Mouse (Mus musculus) midbrain, embryonic 16.5 days (tissue): Measurements from ENCODE around the gene B3galnt1. TPM values are rescaled to one million over a fixed set of nuclear protein-coding genes. Genes with fewer than 3 reads are reported as not detected.
"Not testable (repeated sequence)": the region's sequence is repeated elsewhere in the genome, so short reads cannot be mapped to it uniquely, and the experiment has no call there.

ENCODE experiments used
- ATAC-seq: fragments of 200-750 bp; cut with Nextera tagmentation; 2 replicates; pipeline ENCODE4 v1.8.0; 2017; ENCODE audit warnings: moderate TSS enrichment
- H3K27ac ChIP-seq: fragments of 300-500 bp; sonication (generic); 2 replicates; pipeline ENCODE4 v1.5.1; 2014; ENCODE audit warnings: mild to moderate bottlenecking, low read length, mixed read lengths
- H3K27me3 ChIP-seq: fragments of 300-500 bp; sonication (generic); 2 replicates; pipeline ENCODE4 v1.6.1; 2014; ENCODE audit warnings: low read depth, low read length, mixed read lengths; ENCODE audit not compliant: control insufficient read depth, insufficient read depth
- H3K36me3 ChIP-seq: fragments of 300-500 bp; sonication (generic); 2 replicates; pipeline ENCODE4 v1.6.1; 2014; ENCODE audit warnings: mild to moderate bottlenecking, low read length, moderate library complexity, mixed read lengths; ENCODE audit not compliant: control insufficient read depth, insufficient read depth
- H3K4me1 ChIP-seq: fragments of 300-500 bp; sonication (generic); 2 replicates; pipeline ENCODE4 v1.6.1; 2014; ENCODE audit warnings: mild to moderate bottlenecking, low read length, mixed read lengths; ENCODE audit not compliant: control insufficient read depth, insufficient read depth
- H3K4me2 ChIP-seq: fragments of 300-500 bp; sonication (generic); 2 replicates; pipeline ENCODE4 v1.6.1; 2014; ENCODE audit warnings: mild to moderate bottlenecking, low read length, mixed read lengths
- H3K4me3 ChIP-seq: fragments of 300-500 bp; sonication (generic); 2 replicates; pipeline ENCODE4 v1.5.1; 2014; ENCODE audit warnings: low read depth, mild to moderate bottlenecking, low read length, moderate library complexity, mixed read lengths
- H3K9ac ChIP-seq: fragments of 300-500 bp; sonication (generic); 2 replicates; pipeline ENCODE4 v1.6.1; 2014; ENCODE audit warnings: low read depth, low read length, mixed read lengths
- H3K9me3 ChIP-seq: fragments of 300-500 bp; sonication (generic); replicated peaks from 2 replicates; pipeline ENCODE4 v1.6.1; 2014; ENCODE audit warnings: mild to moderate bottlenecking, low read length, mixed read lengths; ENCODE audit not compliant: control insufficient read depth, poor library complexity, severe bottlenecking
- WGBS: fragments of 180-500 bp; shearing (Covaris S2); extraction: QIAGEN DNeasy Blood & Tissue Kit; methylation state at CpG from one replicate; pipeline ENCODE4 v1.1.7; 2014; 5-methylcytosine and 5-hydroxymethylcytosine counted together
- polyA plus RNA-seq: library from polyadenylated mRNA; unstranded; fragments of >200 nt; fragmentation: Nextera tagmentation; extraction: Ambion mirVana; gene quantifications from 2 replicates; pipeline ENCODE4 v1.2.1, GENCODE M21; 2015

The B3galnt1 gene
- polyA plus RNA-seq, 1 experiment from 2014 or later, result 115 TPM

DNA sequence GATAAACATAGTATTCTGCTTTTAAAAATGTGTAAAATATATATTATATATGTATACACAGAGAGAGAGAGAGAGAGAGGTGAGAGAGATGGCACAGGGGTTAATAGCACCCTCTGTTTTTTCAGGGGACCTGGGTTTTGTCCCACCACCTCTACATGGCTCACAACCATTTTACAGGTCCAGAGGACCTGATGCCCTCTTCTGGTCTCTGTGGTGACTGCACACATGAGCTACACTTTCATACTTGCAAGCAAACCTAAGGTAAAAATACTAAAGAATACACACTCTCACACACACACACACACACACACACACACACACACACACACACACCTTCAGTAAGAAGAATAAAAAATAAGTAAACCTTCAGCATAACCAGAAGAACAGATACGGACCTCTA lies 20.0 kb downstream of the B3galnt1 start:
- Histone ChIP-seq H3K27me3 (no peaks in the 10 kb centered on the region), H3K36me3 (peaks cover 14% of the 10 kb centered on the region), H3K27ac (no peak overlapping the region), H3K4me2 (no peak overlapping the region), H3K9me3 (no peaks in the 10 kb centered on the region; the same call in 1 of the 2 replicates), H3K9ac (no peak overlapping the region), H3K4me3 (no peak overlapping the region), H3K4me1 (no peaks in the 10 kb centered on the region)
- ATAC-seq, result no peak
- 91% methylated on average over 1 of the region's 1 CpGs for WGBS

DNA sequence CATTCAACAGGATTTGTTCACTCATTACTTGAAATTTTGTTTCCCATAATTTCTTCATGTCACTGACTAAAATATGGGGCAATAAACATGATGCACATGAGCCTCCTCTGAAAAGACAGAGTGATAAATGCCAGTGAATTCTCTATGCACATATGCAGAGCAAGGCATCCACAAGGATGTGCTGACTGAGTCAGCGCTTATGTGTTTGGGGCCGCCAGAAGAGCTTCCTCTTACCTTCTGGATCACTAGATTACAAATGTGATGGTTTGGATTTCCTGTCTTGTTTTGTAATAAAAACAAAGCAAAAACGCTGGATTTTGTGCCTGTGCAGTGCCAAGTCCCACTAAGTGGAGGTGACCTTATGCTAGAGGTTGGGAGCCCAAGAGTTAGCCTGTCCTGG lies 22.0 kb downstream of the B3galnt1 start:
- Histone ChIP-seq H3K4me2 (no peak overlapping the region), H3K36me3 (peaks cover 14% of the 10 kb centered on the region), H3K27ac (no peak overlapping the region), H3K4me3 (no peak overlapping the region), H3K9ac (no peak overlapping the region), H3K27me3 (no peaks in the 10 kb centered on the region), H3K9me3 (no peaks in the 10 kb centered on the region; the same call in 1 of the 2 replicates), H3K4me1 (no peaks in the 10 kb centered on the region)
- ATAC-seq, result no peak
- 90% methylated on average over 3 of the region's 3 CpGs for WGBS

DNA sequence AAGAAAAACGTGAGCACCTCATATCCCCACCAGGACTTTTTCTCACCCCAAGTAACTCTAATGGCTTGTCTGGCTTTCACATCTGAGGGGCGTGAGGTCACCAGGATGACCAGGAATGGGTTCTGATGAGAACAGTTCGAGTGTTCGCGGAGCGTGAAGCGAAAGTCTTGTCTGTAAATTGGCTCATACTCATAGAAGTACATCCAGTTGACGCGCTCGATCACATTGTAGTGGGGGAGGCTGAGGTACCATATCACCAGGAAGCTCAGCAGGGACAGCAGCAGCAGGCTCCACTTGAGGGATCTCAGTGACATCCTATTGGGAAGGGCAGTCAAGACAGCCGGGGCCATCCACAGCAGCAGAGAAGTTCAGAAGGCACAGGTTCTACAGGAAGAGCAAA lies 23.2 kb downstream of the B3galnt1 start:
- Histone ChIP-seq H3K4me3 (no peak overlapping the region), H3K9me3 (no peaks in the 10 kb centered on the region; the same call in 1 of the 2 replicates), H3K9ac (no peak overlapping the region), H3K27ac (no peak overlapping the region), H3K4me2 (no peak overlapping the region), H3K4me1 (no peaks in the 10 kb centered on the region), H3K27me3 (no peaks in the 10 kb centered on the region), H3K36me3 (peaks cover 14% of the 10 kb centered on the region)
- 98% methylated on average over 11 of the region's 11 CpGs for WGBS
- ATAC-seq, result no peak

DNA sequence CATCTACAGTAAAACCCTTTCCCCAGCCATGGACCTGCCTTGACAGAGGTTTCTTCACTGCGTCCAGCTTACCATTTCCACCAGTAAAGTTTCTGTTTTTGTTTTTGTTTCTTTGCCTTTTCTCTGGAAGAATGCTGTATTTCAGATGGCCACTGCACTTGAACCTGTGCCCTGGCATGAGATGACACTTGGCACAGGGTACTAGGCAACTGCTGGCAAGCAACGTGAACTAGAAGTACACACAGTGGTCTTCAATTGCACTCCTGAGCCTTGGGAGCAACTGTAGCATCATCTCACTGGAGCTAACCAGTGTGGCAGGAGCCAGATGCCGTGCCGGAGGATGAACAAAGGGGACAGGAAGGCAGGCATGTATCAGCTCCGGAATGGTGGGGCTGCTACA lies 26.2 kb downstream of the B3galnt1 start:
- Histone ChIP-seq H3K9ac (no peak overlapping the region), H3K27ac (no peak overlapping the region), H3K27me3 (no peaks in the 10 kb centered on the region), H3K4me3 (no peak overlapping the region), H3K4me2 (no peak overlapping the region), H3K36me3 (peaks cover 8% of the 10 kb centered on the region), H3K4me1 (no peaks in the 10 kb centered on the region), H3K9me3 (no peaks in the 10 kb centered on the region)
- WGBS, result 90% methylated on average over 5 of the region's 5 CpGs
- ATAC-seq, result no peak

DNA sequence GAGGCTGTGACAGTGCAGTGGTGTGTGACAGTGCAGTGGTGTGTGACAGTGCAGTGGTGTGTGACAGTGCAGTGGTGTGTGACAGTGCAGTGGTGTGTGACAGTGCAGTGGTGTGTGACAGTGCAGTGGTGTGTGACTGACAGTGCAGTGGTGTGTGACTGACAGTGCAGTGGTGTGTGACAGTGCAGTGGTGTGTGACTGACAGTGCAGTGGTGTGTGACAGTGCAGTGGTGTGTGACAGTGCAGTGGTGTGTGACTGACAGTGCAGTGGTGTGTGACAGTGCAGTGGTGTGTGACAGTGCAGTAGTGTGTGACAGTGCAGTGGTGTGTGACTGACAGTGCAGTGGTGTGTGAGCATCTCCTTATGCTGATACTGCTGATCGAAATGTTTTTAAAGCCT lies 33.2 kb downstream of the B3galnt1 start:
- H3K27me3 ChIP-seq, H3K9me3 ChIP-seq, H3K4me1 ChIP-seq, H3K36me3 ChIP-seq, H3K9ac ChIP-seq, H3K27ac ChIP-seq, H3K4me3 ChIP-seq, H3K4me2 ChIP-seq, ATAC-seq: not testable (repeated sequence)
- WGBS, result 97% methylated on average over 1 of the region's 1 CpGs

DNA sequence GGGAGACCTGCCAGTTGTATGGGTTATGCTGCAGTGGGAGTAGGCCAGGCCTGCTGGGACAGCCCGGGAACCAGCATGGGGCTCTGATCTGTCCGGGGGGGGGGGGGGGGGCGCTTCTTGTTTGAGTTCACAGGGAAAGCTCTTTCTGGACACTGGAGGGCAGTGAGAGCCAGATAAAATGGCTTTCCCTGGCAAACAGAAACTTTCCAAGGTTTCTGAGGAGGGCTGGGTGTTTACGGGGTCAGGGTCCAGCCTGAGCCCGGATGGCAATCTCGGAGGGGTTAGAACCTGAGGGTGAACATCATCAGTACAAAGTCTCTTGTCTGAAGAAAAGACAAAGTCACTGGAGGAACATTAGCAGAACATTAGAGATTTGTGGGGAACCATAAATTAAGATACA lies 35.4 kb downstream of the B3galnt1 start:
- Histone ChIP-seq H3K9me3 (no peaks in the 10 kb centered on the region), H3K4me1 (no peaks in the 10 kb centered on the region), H3K27me3 (no peaks in the 10 kb centered on the region), H3K4me3 (no peak overlapping the region), H3K27ac (no peak overlapping the region), H3K9ac (no peak overlapping the region), H3K4me2 (no peak overlapping the region), H3K36me3 (no peaks in the 10 kb centered on the region)
- ATAC-seq, result no peak
- 83% methylated on average over 5 of the region's 6 CpGs for WGBS

DNA sequence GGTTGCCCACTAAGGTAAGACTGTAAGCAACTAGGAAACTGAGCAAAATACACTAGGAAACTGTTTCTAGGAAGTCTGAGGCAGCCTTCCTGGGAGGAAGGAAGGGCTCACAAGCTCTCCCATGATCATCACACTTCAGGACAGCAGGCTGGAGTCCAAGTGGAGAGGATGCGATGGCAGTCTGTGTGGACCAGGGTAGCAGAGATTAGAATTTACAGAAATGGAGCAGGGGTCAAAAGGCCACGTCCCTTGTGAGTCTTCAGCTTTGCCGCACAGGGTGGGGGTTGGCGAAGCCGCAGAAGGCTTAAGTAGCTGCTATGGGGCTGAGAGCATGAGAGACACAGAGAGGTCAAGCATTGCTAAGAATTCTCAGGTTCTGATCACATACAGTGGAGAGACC lies 37.1 kb downstream of the B3galnt1 start:
- Histone ChIP-seq H3K4me2 (no peak overlapping the region), H3K4me1 (no peaks in the 10 kb centered on the region), H3K9ac (no peak overlapping the region), H3K4me3 (no peak overlapping the region), H3K9me3 (no peaks in the 10 kb centered on the region), H3K27ac (no peak overlapping the region), H3K36me3 (no peaks in the 10 kb centered on the region), H3K27me3 (no peaks in the 10 kb centered on the region)
- ATAC-seq, result no peak
- WGBS, result 74% methylated on average over 5 of the region's 5 CpGs

DNA sequence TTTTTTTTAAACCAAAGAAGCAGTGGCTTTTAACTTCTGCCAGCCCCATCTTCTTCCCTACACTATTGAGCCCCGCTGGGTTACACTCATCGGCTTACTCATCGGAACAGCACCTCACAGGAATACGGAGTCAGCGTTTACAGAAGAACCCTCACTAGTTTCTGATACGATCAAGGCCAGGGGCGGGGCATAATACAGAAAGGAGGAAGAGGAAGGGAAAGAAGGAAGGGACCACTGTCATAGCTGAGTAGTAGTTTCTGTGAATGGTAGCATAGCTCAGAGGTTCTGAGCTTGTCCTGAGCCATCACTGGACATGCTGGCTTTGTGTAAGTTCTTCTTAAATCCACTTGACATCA lies 38.8 kb downstream of the B3galnt1 start:
- H3K27me3 ChIP-seq, result no peaks in the 10 kb centered on the region
- H3K9ac ChIP-seq, result no peak overlapping the region
- no peak overlapping the region for H3K4me3 ChIP-seq
- 92% methylated on average over 7 of the region's 7 CpGs for WGBS
- H3K9me3 ChIP-seq, result no peaks in the 10 kb centered on the region
- H3K4me2 ChIP-seq, result no peak overlapping the region
- H3K36me3 ChIP-seq, result no peaks in the 10 kb centered on the region
- H3K27ac ChIP-seq, result no peak overlapping the region
- no peak for ATAC-seq
- H3K4me1 ChIP-seq, result no peaks in the 10 kb centered on the region

DNA sequence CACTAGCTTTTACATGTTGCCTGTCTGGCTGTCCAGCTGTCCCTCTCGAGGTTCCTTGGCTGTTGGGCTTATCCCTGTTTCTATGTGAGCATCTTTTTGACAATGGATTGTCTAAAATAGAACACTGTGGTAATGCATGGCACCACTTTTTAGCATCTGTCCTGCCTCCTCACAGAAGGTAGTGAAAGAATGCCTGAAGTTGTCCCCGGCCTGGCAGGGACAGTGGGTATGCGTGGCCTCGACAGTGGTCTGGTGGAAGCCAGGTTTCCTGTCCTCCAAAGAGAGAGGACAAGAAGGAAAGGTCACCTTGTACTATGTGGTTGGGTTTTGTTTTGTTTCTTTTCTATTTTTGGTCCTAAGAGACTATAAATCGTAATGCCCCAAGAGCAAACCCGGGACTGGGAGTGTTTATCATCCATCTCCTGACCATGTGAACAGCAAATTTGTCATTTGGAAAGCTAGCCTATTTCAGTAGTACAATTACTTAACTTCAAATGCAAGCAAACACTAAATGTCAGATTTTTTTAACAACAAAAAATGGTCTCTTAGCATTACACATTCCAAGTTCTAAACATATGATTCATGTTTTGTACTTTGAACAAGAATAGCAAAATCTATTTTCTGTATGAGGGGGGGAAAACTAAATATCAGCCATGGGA lies 39.3 kb downstream of the B3galnt1 start:
- H3K9ac ChIP-seq, result no peak overlapping the region
- H3K4me2 ChIP-seq, result no peak overlapping the region
- no peaks in the 10 kb centered on the region for H3K9me3 ChIP-seq
- no peak overlapping the region for H3K27ac ChIP-seq
- no peak for ATAC-seq
- H3K36me3 ChIP-seq, result no peaks in the 10 kb centered on the region
- H3K4me1 ChIP-seq, result no peaks in the 10 kb centered on the region
- no peaks in the 10 kb centered on the region for H3K27me3 ChIP-seq
- H3K4me3 ChIP-seq, result no peak overlapping the region
- 92% methylated on average over 6 of the region's 6 CpGs for WGBS
